Mouse (Mus musculus) adrenal gland, postnatal 14 days (tissue): Measurements from ENCODE around the gene Glul. TPM values are rescaled to one million over a fixed set of nuclear protein-coding genes. Genes with fewer than 3 reads are reported as not detected.
"Not testable (repeated sequence)": the region's sequence is repeated elsewhere in the genome, so short reads cannot be mapped to it uniquely, and the experiment has no call there.

Experiments used
- DNase-seq: peaks from one replicate; pipeline ENCODE4 v3.0.0; 2021; ENCODE audit warnings: mixed read lengths
- long read RNA-seq, 2 experiments: library from polyadenylated mRNA; stranded (forward); transcript quantifications; one replicate each; pipeline ENCODE4 v2.0.0; 2021
- total RNA-seq: library from RNA; stranded (reverse); gene quantifications from 2 replicates; pipeline ENCODE4 v1.2.3, GENCODE M21; 2021

The Glul gene
- 950 and 1,478 TPM in 2 replicates for total RNA-seq
- long read RNA-seq, experiment 1, transcript Glul-201 (7 exons, 2,792 nt) = major isoform, 103 of 134 reads
- long read RNA-seq, experiment 1, partial matches to known transcripts = 11 of 134 reads
- long read RNA-seq, experiment 1, other reads (novel, unspliced or antisense) = 20 of 134 reads
- long read RNA-seq, experiment 2, transcript Glul-201 (7 exons, 2,792 nt) = major isoform, 80 of 118 reads
- long read RNA-seq, experiment 2, partial matches to known transcripts = 18 of 118 reads
- long read RNA-seq, experiment 2, other reads (novel, unspliced or antisense) = 20 of 118 reads

DNA sequence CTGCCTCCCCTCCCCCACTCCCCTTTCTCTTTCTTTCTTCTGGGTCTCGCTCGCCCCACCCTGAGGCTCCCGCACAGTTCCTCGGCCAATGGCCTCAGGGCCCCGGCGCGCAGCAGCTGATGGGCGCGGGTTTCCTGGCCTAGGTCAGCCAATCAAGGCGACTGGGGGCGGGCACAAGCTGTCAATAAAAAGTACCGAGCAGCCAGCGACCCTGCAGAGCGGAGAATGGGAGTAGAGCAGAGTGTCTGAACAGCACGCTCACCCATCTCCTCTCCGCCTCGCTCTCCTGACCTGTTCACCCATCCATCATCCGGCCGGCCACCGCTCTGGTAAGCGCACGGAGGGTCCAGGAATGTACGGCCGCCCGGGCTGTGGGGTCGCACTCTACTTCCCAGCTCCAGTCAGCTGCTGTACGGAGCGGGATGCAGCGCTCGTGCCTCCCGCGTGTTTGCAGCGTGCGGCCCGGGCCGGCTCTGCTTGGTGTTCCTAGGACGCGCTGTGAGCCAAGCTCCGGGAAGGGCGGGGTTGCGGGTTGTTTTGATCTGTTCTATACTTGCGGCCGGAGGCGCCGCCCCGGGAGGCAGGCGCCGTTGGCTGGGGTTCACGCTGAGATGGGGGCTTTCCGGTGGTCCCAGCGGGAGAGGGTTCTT, at the start of gene Glul, which contains the start of gene Teddm2:
Gene Glul, plus strand, starts transcription at position 214 of the 650 bp plus-strand sequence.
Gene Teddm2, minus strand, starts transcription at position 498 of the 650 bp plus-strand sequence.
- DNase-seq = peak; percentile 98

DNA sequence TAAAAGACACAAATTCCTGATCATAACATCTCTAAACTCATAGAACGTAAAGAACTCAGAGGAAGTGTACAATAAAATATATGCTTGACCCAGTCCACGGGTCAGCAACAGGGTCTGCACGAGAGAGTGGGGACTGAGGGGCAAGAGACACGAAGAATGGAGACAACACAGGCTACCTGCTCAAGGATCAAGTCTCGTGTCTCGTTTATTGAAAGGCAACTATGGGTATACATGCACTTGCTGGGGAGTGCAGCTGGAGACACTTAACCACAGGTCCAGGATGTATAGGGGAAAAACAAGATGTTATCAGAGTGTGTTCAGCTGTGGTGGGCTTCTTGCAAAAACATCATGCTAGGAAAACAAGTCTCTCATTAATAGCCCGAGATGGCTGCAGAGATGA, 47.0 kb upstream of the Glul start:
- not testable (repeated sequence) for DNase-seq

DNA sequence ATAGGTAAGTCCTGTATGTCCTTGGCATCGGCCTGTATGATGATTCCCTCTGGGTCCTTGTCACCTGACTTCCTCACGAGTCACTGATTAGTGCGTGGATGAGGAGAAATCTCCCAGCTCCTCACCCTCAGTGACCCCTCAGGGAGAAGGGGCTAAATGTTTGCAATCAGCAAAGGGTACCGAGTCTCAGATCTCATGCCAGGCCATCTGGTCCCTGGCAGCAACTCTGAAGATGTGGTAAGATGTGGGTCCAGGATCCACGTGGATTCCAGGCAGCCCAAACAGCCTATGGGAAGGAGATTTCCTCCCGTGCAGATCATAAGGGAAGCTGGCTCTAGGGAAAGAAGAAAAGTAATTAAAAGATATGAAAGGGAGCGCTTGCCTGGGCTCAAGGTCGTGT, 43.8 kb upstream of the Glul start:
- DNase-seq = no peak

DNA sequence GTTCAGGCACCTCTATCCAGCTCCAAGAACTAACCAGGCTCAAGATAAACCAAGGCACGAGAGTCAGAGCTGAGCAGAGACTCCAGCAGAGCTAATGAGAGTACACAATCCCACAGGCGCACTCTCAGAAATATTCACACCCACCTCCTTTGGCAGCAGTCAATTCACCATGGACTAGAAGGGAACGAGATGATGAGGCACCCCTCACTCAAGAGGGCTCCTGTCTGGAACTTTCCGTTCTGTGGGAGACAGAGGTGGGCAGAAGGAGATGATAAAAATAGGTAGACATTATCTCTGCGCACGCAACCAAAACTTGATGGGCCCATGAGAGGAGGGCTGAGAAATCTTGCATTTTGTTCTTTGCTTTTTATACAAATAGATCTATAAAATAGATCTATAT, 25.7 kb upstream of the Glul start, which contains the start of gene Teddm1b:
Gene Teddm1b, plus strand, starts transcription at position 301 of the 400 bp plus-strand sequence.
- DNase-seq = no peak

DNA sequence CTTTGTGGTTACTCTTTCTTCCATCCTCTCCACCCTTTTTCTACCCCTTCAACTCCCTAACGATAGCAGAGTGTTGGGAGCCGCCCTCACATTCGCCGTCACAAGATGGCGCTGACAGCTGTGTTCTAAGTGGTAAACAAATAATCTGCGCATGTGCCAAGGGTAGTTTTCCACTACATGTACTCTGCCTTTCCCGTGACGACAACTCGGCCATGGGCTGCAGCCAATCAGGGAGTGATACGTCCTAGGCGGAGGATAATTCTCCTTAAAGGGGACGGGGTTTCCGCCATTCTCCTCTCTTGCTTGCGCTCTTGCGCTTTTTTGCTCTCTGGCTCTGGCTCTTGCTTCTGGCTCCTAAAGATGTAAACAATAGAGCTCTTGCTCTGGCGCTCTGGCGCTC, 19.4 kb upstream of the Glul start:
- not testable (repeated sequence) for DNase-seq

DNA sequence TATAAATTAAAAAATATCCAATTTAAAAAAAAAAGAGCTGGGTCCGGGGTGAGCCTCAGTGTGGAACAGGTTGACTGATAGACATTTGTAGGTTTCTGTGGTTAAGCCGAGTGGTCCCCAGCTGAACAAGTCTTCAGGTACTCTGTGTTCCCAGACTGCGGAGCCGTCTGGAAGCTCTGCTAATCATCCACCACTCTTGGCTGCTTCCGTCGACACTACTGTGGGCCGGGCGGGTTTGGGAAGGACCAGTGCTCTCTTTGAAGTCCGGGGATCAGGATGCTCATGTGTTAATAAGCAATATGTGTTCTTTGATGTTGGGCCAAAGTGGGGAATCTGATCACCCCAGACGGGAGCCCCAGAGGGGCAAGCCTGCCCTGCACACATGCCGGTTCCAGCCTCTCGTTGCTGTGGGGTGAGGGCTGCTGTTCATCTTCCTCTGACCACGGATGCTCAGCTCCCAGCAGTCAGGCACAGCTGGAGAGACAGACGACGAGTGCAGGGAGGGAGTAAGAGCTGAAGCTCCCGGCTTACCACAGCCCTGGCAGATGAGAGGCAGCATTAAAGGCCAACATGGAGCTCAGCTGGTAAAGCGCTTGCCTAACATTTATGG, 13.6 kb upstream of the Glul start:
- DNase-seq = no peak

DNA sequence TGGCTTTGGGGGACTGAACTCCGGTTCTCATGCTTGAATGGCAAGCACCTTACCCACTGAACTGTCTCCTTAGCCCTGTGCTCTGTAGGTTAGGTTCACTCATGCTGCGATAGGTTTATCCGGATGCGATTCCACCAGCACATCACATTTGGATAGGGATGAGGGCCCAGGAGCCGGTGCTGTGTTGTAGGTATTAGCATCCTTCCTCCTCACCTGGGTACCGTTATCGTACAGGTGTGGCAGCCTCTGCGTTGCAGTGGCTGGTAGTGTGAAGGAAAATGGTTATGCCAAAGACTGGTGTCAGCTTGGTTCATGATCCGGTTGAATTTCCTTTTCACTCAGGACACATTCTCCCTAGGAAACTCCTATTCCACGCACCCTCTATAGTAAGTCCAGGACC, 9.6 kb upstream of the Glul start:
- DNase-seq = no peak

DNA sequence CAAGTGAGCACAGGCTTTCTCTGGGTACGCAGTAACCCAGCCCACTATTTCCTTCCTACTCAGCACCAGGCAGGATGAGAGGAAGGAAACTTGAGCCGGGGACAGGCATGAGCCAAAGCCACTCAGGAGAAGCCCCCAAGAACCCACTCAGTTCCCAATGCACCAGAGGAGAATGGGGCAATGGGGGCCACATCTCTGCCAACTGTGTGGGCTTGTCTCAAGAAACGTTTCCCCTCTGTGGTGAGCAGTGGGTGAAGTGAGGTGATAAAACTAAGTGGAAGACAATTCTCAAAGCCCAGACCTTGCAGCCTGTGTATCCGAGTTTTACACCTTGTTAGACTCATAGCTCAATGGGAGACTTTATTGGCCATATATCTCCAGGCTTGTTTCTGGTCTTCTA, 8.3 kb upstream of the Glul start, which contains the start of gene Teddm1a:
Gene Teddm1a, plus strand, starts transcription at position 301 of the 400 bp plus-strand sequence.
- no peak for DNase-seq

DNA sequence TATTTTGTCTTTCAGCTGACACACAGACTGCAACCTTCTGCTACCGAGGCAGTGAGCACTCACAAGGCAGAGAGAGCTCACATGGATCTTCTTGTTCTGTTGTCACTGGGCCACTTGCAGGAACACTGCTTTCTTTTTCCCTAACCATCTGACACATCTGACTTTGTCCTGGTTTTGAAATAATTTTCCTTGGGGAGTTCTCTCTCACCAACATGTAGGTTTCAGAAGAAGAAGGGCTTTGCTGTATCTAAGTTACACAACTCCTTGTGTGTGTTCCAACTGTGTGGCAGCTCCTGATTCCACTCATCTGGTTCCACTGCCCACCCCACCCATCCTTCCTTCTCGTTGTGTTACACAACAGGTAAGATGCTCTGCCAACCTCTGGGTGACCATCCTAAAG, 6.0 kb upstream of the Glul start:
- no peak for DNase-seq

DNA sequence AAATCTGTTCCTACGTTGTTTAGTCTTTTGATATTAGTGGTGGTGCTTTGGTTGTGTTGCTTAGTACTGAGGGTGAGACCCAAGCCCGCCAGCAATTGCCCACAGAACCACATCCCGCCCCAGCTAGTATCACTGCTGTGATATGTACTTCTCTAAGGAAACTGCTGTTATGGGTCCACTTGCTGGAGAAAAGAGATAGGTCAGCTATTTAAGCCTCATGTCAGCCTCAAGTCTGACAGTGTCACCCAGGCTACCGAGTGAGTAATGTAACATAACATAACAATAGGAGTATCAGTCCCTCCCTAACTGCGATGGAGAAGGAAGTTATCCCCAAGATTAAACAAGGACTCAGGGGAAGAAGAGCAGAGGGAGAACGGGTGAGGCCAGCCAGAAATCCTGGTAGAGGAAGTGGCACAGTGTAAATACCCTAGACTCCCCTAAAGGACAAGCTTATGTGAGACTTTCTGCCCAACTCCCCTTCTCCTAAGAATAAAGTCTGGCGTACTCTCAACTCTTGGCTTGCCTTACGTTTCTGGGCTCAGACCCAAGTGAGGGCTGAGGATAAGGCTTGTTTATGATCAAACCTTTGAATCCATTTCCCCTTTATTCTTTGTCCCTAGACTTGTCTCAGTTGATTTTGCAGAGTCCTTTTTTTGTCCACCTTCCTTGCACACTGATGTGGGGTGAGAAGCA, 5.4 kb upstream of the Glul start:
- DNase-seq = no peak

DNA sequence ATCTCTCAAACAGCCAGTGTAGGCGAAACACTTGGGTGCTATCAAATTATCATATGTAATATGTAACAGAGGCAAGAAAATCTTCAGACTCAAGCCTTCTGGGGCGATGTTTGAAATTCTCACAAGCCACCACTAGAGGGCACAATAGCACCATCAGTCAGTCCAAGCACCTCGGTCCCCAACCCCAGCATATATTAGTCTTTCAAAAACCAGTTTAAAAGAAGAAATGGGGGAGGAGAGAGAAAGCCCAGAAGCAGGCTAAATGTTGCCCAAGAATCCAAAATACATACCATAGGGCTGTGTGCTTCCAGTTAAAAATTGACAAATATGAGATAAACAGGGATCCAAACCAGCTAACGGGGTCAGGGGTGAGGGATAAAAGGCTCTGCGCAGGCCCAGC, 4.8 kb upstream of the Glul start:
- peak; percentile 80 for DNase-seq

DNA sequence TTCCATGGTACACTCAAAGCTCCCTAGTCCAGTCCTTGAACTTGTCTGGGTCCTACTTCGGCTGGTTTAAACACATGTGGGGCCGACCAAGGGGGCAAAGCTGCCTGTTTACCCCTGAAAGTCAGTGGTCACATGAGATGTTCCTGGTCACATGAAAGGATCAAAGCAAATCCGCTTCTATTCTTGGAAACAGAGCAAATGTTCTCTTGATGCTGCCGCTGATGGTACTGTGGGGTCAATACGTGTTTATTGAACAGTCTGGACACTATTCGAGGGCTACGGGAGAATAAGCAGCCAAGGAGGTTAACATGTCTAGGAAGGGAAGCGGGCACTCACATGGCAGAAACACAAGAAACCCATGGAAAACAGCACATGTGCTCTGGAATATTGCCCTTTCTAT, 2.5 kb upstream of the Glul start:
- DNase-seq = no peak

DNA sequence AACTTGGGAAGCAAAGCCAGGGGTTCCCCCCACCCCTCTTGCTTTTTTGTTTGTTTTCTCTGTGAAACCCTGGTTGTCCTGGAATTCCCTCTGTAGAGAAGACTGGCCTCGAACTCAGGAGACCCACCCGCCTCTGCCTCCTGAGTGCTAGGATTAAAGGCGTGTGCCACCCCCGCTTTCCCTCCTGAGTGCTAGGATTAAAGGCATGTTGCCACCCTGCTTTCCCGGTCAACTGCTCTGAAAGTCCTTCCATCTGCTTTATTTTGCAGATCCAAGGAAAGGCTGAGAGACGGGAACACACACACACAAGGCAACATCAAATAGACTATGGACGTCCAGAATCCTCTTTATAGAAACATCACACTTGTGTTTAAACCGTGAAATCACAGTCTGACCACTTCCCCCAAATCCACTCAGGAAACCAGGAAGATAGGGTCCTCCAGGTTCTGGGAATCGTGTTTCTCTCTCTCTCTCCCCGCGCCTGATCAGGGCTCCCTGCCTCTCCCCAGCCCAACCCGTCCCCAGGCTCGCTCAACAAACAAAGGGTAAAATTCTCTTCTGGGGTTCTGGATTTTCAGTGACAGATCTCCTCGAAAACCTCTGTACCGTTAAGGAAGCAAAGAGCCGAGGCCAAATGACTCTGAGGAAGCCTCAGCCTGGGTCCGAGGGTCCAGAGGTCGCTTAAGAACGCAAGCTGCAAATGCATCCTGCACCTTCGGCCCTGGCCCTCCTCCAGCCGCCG, 584 bp upstream of the Glul start:
- DNase-seq = no peak

DNA sequence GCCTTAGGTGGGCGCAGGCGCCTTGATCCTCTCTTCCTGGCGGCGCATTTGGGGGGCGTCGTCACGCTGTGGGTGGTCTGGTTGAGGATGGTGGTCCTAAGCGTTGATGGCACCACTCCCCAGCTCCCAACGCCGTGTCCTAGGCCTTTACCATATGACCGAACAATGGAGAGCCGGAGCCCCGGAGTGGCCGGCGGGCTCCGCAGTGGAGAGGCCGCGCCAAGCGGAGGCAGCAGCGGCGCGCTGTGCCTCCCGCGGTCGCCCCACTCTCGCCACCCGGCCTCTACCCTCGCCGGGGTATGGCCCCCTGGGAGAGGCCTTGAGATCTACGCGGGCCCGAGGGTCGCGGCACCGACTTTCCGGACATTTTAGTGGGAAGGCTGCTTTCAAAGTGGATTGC, 637 bp downstream of the Glul start:
- peak; percentile 59 for DNase-seq

DNA sequence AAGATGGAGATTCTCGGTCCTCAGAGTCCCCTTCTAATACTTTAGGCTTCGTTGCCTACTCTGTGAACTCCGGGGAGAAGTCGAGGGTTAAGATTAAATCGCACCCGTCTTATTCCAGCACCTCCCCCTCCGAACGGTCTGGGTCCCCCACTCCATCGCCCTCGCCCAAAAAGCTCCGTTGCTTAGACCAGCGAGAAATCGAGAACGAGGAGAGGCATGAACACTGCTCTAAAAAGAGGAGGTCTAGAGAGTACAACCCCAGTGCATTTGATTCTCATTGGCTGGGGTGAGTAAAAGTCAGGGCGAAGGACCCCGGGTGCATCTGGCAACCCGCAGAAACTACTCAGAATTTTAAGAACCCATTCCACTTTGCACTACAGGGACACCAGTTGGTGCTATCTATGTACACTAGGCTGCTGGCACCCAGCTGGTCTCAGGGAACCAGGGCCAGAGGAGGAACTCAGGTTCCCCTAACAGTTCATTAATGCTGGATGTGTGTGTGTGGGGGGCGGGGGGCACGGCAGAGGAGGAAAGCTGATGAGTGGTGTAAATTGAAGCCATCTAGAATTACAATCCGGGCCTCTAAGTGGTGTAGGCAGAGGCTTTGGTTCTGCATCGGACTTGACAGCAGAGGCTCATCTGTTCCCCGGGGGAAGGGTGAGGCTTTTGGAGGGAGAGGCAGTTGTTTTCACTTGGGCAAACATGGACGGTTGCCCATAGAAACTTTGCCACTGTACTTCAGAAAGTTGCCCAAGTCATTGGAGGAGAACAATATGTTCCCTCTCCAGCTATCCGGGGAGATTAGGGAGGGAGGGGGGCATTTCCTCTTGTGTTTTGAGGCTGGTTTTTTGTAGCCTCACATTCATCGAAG, 1.4 kb downstream of the Glul start:
- peak; percentile 76 for DNase-seq

DNA sequence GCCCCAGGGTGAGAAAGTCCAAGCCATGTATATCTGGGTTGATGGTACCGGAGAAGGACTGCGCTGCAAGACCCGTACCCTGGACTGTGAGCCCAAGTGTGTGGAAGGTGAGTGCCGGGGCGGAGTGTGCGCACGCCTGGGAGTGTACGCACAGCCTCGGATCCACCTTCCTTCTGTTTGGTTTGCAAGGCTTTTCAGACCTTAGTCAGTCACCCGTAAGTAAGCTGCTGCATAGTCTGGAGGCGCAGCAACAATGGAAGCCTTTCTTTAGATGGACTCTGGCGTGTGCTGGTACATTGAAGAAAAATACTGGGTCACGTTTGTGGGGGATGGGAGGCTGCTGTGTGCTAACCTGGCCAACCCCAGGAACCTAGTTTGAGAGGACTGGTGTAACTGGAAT, 3.3 kb downstream of the Glul start:
- no peak for DNase-seq

DNA sequence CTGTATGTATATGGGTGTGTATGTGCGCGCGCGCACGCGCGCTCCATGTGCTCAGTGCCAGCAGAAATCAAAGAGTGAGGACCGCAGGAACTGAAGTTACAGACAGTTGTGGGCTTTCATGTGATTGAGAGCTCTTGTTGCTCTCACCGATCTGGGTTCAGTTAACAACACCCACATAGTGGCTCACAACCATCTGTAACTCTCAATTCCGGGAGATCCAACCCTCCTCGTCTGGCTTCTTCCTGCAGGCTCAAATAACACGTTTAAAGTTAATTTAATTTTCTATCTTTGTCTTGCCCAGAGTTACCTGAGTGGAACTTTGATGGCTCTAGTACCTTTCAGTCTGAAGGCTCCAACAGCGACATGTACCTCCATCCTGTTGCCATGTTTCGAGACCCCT, 4.5 kb downstream of the Glul start:
- DNase-seq = no peak

DNA sequence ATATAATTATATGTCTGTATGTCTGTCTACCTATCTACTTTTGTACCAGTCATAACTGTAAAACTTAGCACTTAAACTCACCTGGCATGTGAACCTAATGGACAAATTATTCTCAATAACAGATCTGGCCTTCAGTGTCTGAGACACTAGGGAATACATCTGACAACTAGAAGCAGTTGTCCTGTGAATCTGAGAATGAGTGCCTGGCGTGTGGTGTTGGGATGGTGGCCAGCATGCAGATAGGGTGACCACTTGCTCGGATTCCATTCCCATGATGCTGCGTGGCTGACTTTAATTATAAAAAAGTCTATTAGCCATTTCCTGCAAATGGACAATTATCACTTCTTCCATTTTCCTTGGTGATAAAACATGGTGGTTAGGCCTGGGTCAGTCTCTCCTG, 6.1 kb downstream of the Glul start:
- DNase-seq = no peak

DNA sequence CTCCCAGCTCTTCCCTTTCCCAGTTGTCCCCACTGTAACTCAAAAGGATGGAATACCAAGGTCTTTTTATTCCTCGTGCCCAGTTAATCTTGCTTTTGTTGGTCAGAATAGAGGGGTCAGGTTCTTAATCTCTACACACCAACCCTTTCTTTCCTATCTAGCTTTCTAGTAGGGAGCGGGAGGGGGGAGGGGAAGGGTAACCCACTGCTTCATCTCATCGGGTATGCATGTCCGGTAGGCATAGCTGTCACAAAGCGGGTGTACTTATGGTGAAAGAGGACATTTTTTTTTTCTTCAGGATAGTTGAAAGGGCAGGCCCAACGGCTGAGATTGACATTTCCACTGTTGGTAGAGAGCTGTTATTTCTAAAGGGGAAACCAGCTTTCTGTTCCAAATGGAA, 8.5 kb downstream of the Glul start:
- no peak for DNase-seq

DNA sequence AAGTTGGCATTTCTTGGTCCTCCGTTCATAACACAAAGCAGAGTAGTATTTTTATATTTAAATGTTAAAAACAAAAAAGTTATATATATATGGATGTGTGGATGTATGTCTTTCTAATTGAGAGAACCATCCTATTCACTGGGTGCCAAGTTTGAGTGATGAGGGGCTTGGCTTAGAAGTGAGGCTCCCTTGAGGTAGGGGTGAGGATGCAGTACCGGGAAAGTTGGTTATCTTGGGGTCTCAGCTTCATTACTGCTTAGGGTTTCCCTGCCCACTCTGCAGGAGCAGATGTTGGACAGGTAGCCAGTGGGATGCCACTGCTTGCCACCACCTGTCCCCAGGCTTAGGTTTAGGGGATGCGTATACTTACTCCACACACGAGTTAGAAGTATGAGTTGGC, 9.0 kb downstream of the Glul start:
- DNase-seq = no peak
